In genomic region chrX:7638401-7639091, GRCm38 (mm10) we compare ENCODE assay signal across 8 mouse cellular contexts. TPM values are rescaled to one million over a fixed set of nuclear protein-coding genes. Genes with fewer than 3 reads are reported as not detected.
DNase-seq lines count a peak whose midpoint lies in the region; ATAC-seq and TF ChIP-seq lines count a peak whose summit lies in the region.

TSS of gene Syp (plus strand) at chrX:7638471.

- H3K27me3 ChIP-seq in hindbrain, embryonic 11.5 days (ENCODE audit: control insufficient read depth, insufficient read depth, low read length): no peaks in the 10 kb centered on the region
- H3K27me3 ChIP-seq in lung, embryonic 16.5 days (ENCODE audit: control insufficient read depth, insufficient read depth, low read depth, low read length): peaks cover 3% of the 10 kb centered on the region; the same call in 1 of the 2 replicates

- peak within 1 kb of the TSS; percentile 24; the same call in 1 of the 2 replicates for H3K27ac ChIP-seq in hindbrain, embryonic 11.5 days (ENCODE audit: low read depth, low read length)
- no peak within 1 kb of the TSS for H3K27ac ChIP-seq in lung, embryonic 16.5 days (ENCODE audit: low read length)
- H3K27ac ChIP-seq in olfactory bulb, adult 2 months (ENCODE audit: insufficient read depth, low read depth, low read length): peak within 1 kb of the TSS; percentile 77; the same call in 1 of the 2 replicates

- H3K36me3 ChIP-seq in hindbrain, embryonic 11.5 days (ENCODE audit: control insufficient read depth, insufficient read depth, low read length): no peaks in the 10 kb centered on the region
- H3K36me3 ChIP-seq in lung, embryonic 16.5 days (ENCODE audit: control insufficient read depth, insufficient read depth, low read length): no peaks in the 10 kb centered on the region

- peak within 1 kb of the TSS; percentile 45 for H3K9ac ChIP-seq in hindbrain, embryonic 11.5 days (ENCODE audit: low read depth, low read length)
- H3K9ac ChIP-seq in lung, embryonic 16.5 days (ENCODE audit: low read length): peak within 1 kb of the TSS; percentile 28

- no peak; the same call in 1 of the 2 replicates for TF ChIP-seq POLR2A in olfactory bulb, adult 2 months (IDR thresholded peaks at IDR 0.05; ENCODE audit: insufficient read depth, low read depth, low read length)

- WGBS in hindbrain, embryonic 11.5 days: 20% methylated on average over 22 of the region's 42 CpGs
- WGBS in lung, embryonic 16.5 days: 12% methylated on average over 42 of the region's 42 CpGs
- WGBS in olfactory bulb, adult 2 months: 21% methylated on average over 42 of the region's 42 CpGs

- no peaks in the 10 kb centered on the region for H3K9me3 ChIP-seq in hindbrain, embryonic 11.5 days (ENCODE audit: control insufficient read depth, low read length)
- no peaks in the 10 kb centered on the region for H3K9me3 ChIP-seq in lung, embryonic 16.5 days (ENCODE audit: control insufficient read depth, low read length)

- TF ChIP-seq CTCF in olfactory bulb, adult 2 months (IDR thresholded peaks at IDR 0.05; ENCODE audit: insufficient read depth, low read depth, low read length): no peak

- peak; percentile 84 for DNase-seq in MN1 (ENCODE audit: low spot score)
- peak; percentile 92 for DNase-seq in cerebellum, adult 8-10 months
- DNase-seq in hindbrain, embryonic 11.5 days (ENCODE audit: low spot score): peak; percentile 86
- DNase-seq in layer of hippocampus, postnatal 10 days (ENCODE audit: low spot score in 2 of 2): peak; percentile 88 to 89
- DNase-seq in testis, postnatal 14 days (ENCODE audit: low spot score): peak; percentile 82

- H3K4me1 ChIP-seq in hindbrain, embryonic 11.5 days (replicated peaks; ENCODE audit: control insufficient read depth, insufficient read depth, low read length): no peaks in the 10 kb centered on the region
- no peaks in the 10 kb centered on the region for H3K4me1 ChIP-seq in lung, embryonic 16.5 days (replicated peaks; ENCODE audit: control insufficient read depth, insufficient read depth, low read length)
- H3K4me1 ChIP-seq in olfactory bulb, adult 2 months (ENCODE audit: control insufficient read depth, insufficient read depth, low read length): peaks cover 25% of the 10 kb centered on the region

- ATAC-seq in frontal cortex, adult (ENCODE audit: low TSS enrichment): peak; percentile 43
- ATAC-seq in hindbrain, embryonic 11.5 days (ENCODE audit: low FRiP score): peak; percentile 83
- ATAC-seq in lung, embryonic 16.5 days (ENCODE audit: low read depth): peak; percentile 88

- H3K4me2 ChIP-seq in hindbrain, embryonic 11.5 days (replicated peaks; ENCODE audit: low read depth, low read length): peak within 1 kb of the TSS; percentile 45
- peak within 1 kb of the TSS; percentile 53 for H3K4me2 ChIP-seq in lung, embryonic 16.5 days (ENCODE audit: low read depth, low read length)

- H3K4me3 ChIP-seq in hindbrain, embryonic 11.5 days (ENCODE audit: low read depth, low read length): peak within 1 kb of the TSS; percentile 51
- peak within 1 kb of the TSS; percentile 36 for H3K4me3 ChIP-seq in lung, embryonic 16.5 days (ENCODE audit: low read length)
- peak within 1 kb of the TSS; percentile 68 for H3K4me3 ChIP-seq in olfactory bulb, adult 2 months (ENCODE audit: insufficient read depth, low read depth, low read length)

RNA-seq across cellular contexts. Expression of gene Syp, which starts in this region (rescaled TPM):
- polyA plus RNA-seq in hindbrain, embryonic 11.5 days (2014; fragmentation: Nextera tagmentation; extraction: Ambion mirVana): 13.9 and 14.5 TPM in 2 replicates
- 1,000 to 10,000 TPM; 1,418 to 1,453 TPM for total RNA-seq in layer of hippocampus, postnatal 10 days (2021)
- 2.6 and 3.2 TPM in 2 replicates for polyA plus RNA-seq in lung, embryonic 16.5 days (2015; fragmentation: Nextera tagmentation; extraction: Ambion mirVana)
- 236 and 474 TPM in 2 replicates for polyA plus RNA-seq in olfactory bulb, adult 2 months (2012; ENCODE audit: insufficient read depth, insufficient read length, low replicate concordance, missing spikeins)

Comparison
In these comparisons a context has a peak if more than half of its experiments do, and no peak if none do; other contexts are left out.
1. RNA of gene Syp (polyA plus RNA-seq): 236 to 474 TPM in olfactory bulb, adult 2 months; 13.9 to 14.5 TPM in hindbrain, embryonic 11.5 days and 2.6 to 3.2 TPM in lung, embryonic 16.5 days; every median in the first group is over 10 times any median in the second.
2. Peak in every context shown above with its lines, with median percentiles within 50 percentile points of each other: DNase-seq, ATAC-seq and H3K4me3 ChIP-seq.